Mouse (Mus musculus): ENCODE data around the gene Tmem230. TPM values are rescaled to one million over a fixed set of nuclear protein-coding genes. Genes with fewer than 3 reads are reported as not detected.
A peak's percentile ranks its signal among the peaks of the same experiment; 100 is the strongest.
"Not testable (repeated sequence)": the region's sequence is repeated elsewhere in the genome, so short reads cannot be mapped to it uniquely, and the experiment has no call there.

Tmem230 gene
- total RNA-seq (2015; ENCODE audit: low replicate concordance) (21.3 and 27.4 TPM in 2 replicates), total RNA-seq (2017; ENCODE audit: low replicate concordance) (9.9 and 13.3 TPM in 2 replicates)

- ATAC-seq (replicated peaks; ENCODE audit: low FRiP score, poor library complexity, severe bottlenecking) = peak; percentile 86
Measured at GRCm38 (mm10) chr2:132247539-132248313, at the start of gene Tmem230. Tmem230 (minus strand) TSS chr2:132247807.

GRCm38 (mm10) chr2:132293694-132294450 is 46.3 kb upstream of the Tmem230 start:
- no peak for ATAC-seq (replicated peaks; ENCODE audit: low FRiP score, poor library complexity, severe bottlenecking)

GRCm38 (mm10) chr2:132292083-132292482 is 44.5 kb upstream of the Tmem230 start:
- ATAC-seq (replicated peaks; ENCODE audit: low FRiP score, poor library complexity, severe bottlenecking) = no peak

- ATAC-seq (replicated peaks; ENCODE audit: low FRiP score, poor library complexity, severe bottlenecking) = no peak
Measured at GRCm38 (mm10) chr2:132291265-132291664, 43.7 kb upstream of the Tmem230 start.

- ATAC-seq (replicated peaks; ENCODE audit: low FRiP score, poor library complexity, severe bottlenecking) = no peak
Measured at GRCm38 (mm10) chr2:132290808-132291207, 43.2 kb upstream of the Tmem230 start.

GRCm38 (mm10) chr2:132289213-132289612 is 41.6 kb upstream of the Tmem230 start:
- not testable (repeated sequence) for ATAC-seq (replicated peaks; ENCODE audit: low FRiP score, poor library complexity, severe bottlenecking)

GRCm38 (mm10) chr2:132286376-132287076 is 38.9 kb upstream of the Tmem230 start:
- ATAC-seq (replicated peaks; ENCODE audit: low FRiP score, poor library complexity, severe bottlenecking) = no peak

GRCm38 (mm10) chr2:132285722-132286121 is 38.1 kb upstream of the Tmem230 start:
- not testable (repeated sequence) for ATAC-seq (replicated peaks; ENCODE audit: low FRiP score, poor library complexity, severe bottlenecking)

- ATAC-seq (replicated peaks; ENCODE audit: low FRiP score, poor library complexity, severe bottlenecking) = no peak
Measured at GRCm38 (mm10) chr2:132284492-132285139, 37.0 kb upstream of the Tmem230 start.

- ATAC-seq (replicated peaks; ENCODE audit: low FRiP score, poor library complexity, severe bottlenecking) = no peak
Measured at GRCm38 (mm10) chr2:132283236-132284070, 35.8 kb upstream of the Tmem230 start.

GRCm38 (mm10) chr2:132282453-132283174 is 35.0 kb upstream of the Tmem230 start:
- ATAC-seq (replicated peaks; ENCODE audit: low FRiP score, poor library complexity, severe bottlenecking) = no peak

- ATAC-seq (replicated peaks; ENCODE audit: low FRiP score, poor library complexity, severe bottlenecking) = no peak
Measured at GRCm38 (mm10) chr2:132281560-132282452, 34.2 kb upstream of the Tmem230 start.

GRCm38 (mm10) chr2:132280518-132281120 is 33.0 kb upstream of the Tmem230 start:
- ATAC-seq (replicated peaks; ENCODE audit: low FRiP score, poor library complexity, severe bottlenecking) = no peak

GRCm38 (mm10) chr2:132279978-132280377 is 32.4 kb upstream of the Tmem230 start:
- ATAC-seq (replicated peaks; ENCODE audit: low FRiP score, poor library complexity, severe bottlenecking) = no peak

GRCm38 (mm10) chr2:132279336-132279882 is 31.8 kb upstream of the Tmem230 start:
- no peak for ATAC-seq (replicated peaks; ENCODE audit: low FRiP score, poor library complexity, severe bottlenecking)

- ATAC-seq (replicated peaks; ENCODE audit: low FRiP score, poor library complexity, severe bottlenecking) = no peak
Measured at GRCm38 (mm10) chr2:132278273-132278853, 30.8 kb upstream of the Tmem230 start.

Measured in erythroblast, adult 5-6 weeks (primary cell).